Mouse (Mus musculus): ENCODE data around the gene Acoxl. TPM values are rescaled to one million over a fixed set of nuclear protein-coding genes. Genes with fewer than 3 reads are reported as not detected.

Gene Acoxl
- polyA plus RNA-seq, 1 experiment = not detected

GRCm38 (mm10) chr2:128058627-128059026 is 220.0 kb downstream of the Acoxl start:
- no peak overlapping the region for H3K4me3 ChIP-seq (replicated peaks; ENCODE audit: control insufficient read depth, low read depth, low read length)
- H3K4me1 ChIP-seq (ENCODE audit: control insufficient read depth, insufficient read depth, low read length) = peaks cover 11% of the 10 kb centered on the region
- H3K27ac ChIP-seq (ENCODE audit: control insufficient read depth, insufficient read depth, low read depth, low read length, poor library complexity) = no peak overlapping the region
- TF ChIP-seq POLR2A (IDR thresholded peaks at IDR 0.05; ENCODE audit: borderline replicate concordance, control insufficient read depth, low read depth, low read length) = no peak
- TF ChIP-seq CTCF (IDR thresholded peaks at IDR 0.05; ENCODE audit: control insufficient read depth, insufficient read depth, low read length) = no peak
- 17% methylated on average over 1 of the region's 1 CpGs for WGBS

DNA sequence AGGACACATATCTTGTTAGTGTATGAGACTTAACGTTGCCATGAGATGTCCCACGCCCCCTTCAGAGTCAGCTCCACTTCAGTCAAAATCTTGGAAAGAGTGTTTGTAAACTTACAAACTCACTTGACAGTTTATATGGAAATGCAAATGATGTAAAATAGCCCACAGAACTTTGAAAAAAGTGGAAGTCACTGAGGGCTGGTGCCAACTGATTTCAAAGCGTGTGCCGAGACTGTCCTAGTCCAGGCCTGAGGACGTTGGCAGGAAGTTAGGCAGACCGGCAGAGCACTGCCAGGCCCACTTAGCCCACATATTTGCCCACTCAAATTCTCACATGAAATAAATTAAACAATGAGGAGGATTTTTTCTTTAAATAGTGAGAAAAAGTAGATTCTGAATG is 221.5 kb downstream of the Acoxl start:
- TF ChIP-seq CTCF (IDR thresholded peaks at IDR 0.05; ENCODE audit: control insufficient read depth, insufficient read depth, low read length) = no peak
- TF ChIP-seq POLR2A (IDR thresholded peaks at IDR 0.05; ENCODE audit: borderline replicate concordance, control insufficient read depth, low read depth, low read length) = no peak
- H3K4me1 ChIP-seq (ENCODE audit: control insufficient read depth, insufficient read depth, low read length) = peaks cover 12% of the 10 kb centered on the region
- no peak overlapping the region for H3K4me3 ChIP-seq (replicated peaks; ENCODE audit: control insufficient read depth, low read depth, low read length)
- no peak overlapping the region for H3K27ac ChIP-seq (ENCODE audit: control insufficient read depth, insufficient read depth, low read depth, low read length, poor library complexity)
- WGBS = 18% methylated on average over 6 of the region's 6 CpGs

DNA sequence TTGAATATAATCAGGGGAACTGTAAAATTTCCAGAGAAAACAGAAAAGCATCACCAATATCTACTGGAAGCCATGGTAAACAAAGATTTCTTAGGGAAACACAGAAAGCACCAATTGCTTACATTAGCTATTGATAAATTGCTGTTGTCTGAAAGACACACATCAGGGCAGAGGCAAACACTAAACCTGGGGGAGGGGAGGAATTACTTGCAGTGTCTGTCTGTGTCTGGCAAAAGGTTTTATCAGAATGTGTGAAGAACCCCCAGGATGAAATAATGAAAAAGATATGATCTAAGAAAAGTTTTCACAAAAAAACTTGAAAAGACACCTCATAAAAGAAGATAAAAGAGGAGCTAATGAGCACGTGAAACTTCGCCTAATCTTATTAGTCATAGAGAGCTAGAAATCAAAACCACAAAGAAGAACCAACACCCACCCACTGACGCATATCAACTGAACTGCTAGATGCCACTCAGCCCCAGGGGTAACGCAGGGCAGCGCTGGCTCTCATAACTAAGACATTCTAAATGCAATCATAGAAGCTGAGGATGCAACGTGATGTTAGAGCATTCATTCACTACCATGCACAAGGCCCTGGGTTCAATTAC is 222.1 kb downstream of the Acoxl start:
- Histone ChIP-seq H3K4me3 (replicated peaks; ENCODE audit: control insufficient read depth, low read depth, low read length) (no peak overlapping the region), H3K4me1 (ENCODE audit: control insufficient read depth, insufficient read depth, low read length) (peaks cover 12% of the 10 kb centered on the region), H3K27ac (ENCODE audit: control insufficient read depth, insufficient read depth, low read depth, low read length, poor library complexity) (no peak overlapping the region)
- 10% methylated on average over 6 of the region's 6 CpGs for WGBS
- TF ChIP-seq CTCF (IDR thresholded peaks at IDR 0.05; ENCODE audit: control insufficient read depth, insufficient read depth, low read length) (no peak), POLR2A (IDR thresholded peaks at IDR 0.05; ENCODE audit: borderline replicate concordance, control insufficient read depth, low read depth, low read length) (no peak)

DNA sequence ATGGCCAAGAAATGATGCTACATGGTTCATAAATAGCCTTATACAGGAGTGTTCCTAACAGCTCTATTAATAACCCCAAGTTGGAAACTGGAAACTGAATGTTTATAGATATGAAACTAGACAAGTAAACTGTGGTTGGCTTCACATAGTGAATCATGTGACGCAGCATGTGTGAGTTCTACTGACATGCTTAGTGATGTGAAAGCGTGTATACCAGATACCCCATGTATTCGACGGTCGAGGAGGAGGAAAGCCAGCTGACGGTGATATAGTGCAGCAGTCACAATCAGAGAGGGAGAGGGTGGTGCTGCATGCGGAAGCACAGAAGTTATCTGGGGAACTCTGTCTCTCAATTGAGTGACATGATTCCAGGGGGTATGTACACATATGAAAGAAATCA is 222.8 kb downstream of the Acoxl start:
- TF ChIP-seq CTCF (IDR thresholded peaks at IDR 0.05; ENCODE audit: control insufficient read depth, insufficient read depth, low read length) (no peak), POLR2A (IDR thresholded peaks at IDR 0.05; ENCODE audit: borderline replicate concordance, control insufficient read depth, low read depth, low read length) (no peak)
- Histone ChIP-seq H3K4me1 (ENCODE audit: control insufficient read depth, insufficient read depth, low read length) (peaks cover 15% of the 10 kb centered on the region), H3K27ac (ENCODE audit: control insufficient read depth, insufficient read depth, low read depth, low read length, poor library complexity) (no peak overlapping the region), H3K4me3 (replicated peaks; ENCODE audit: control insufficient read depth, low read depth, low read length) (no peak overlapping the region)
- WGBS = 45% methylated on average over 7 of the region's 7 CpGs

GRCm38 (mm10) chr2:128062756-128063155 is 224.1 kb downstream of the Acoxl start:
- Histone ChIP-seq H3K4me1 (ENCODE audit: control insufficient read depth, insufficient read depth, low read length) (peaks cover 15% of the 10 kb centered on the region), H3K27ac (ENCODE audit: control insufficient read depth, insufficient read depth, low read depth, low read length, poor library complexity) (no peak overlapping the region; the same call in 1 of the 2 replicates), H3K4me3 (replicated peaks; ENCODE audit: control insufficient read depth, low read depth, low read length) (no peak overlapping the region)
- 17% methylated on average over 6 of the region's 6 CpGs for WGBS
- TF ChIP-seq CTCF (IDR thresholded peaks at IDR 0.05; ENCODE audit: control insufficient read depth, insufficient read depth, low read length) (no peak), POLR2A (IDR thresholded peaks at IDR 0.05; ENCODE audit: borderline replicate concordance, control insufficient read depth, low read depth, low read length) (no peak)

DNA sequence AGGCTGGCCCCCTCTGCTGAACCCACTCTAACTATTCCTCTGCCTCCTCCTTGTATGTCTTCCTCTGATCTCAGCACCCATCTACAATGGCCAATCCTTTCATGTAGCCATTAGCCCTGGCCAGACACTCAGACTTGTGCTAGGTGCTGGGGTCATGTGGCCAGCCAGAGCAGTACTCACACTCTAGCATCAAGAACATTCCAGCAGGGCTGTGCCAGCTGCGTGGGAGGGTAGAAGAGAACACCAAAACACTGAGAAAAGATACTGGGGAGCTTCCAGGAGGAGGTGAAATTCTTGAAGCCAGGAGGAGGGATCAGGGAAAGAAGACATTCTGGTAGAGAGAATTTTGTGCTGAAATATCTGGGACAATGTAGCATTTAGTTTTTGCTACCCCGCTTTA is 226.3 kb downstream of the Acoxl start:
- H3K4me1 ChIP-seq (ENCODE audit: control insufficient read depth, insufficient read depth, low read length) = peaks cover 13% of the 10 kb centered on the region
- no peak for TF ChIP-seq POLR2A (IDR thresholded peaks at IDR 0.05; ENCODE audit: borderline replicate concordance, control insufficient read depth, low read depth, low read length)
- no peak for TF ChIP-seq CTCF (IDR thresholded peaks at IDR 0.05; ENCODE audit: control insufficient read depth, insufficient read depth, low read length)
- 90% methylated on average over 2 of the region's 2 CpGs for WGBS
- no peak overlapping the region for H3K27ac ChIP-seq (ENCODE audit: control insufficient read depth, insufficient read depth, low read depth, low read length, poor library complexity)
- no peak overlapping the region for H3K4me3 ChIP-seq (replicated peaks; ENCODE audit: control insufficient read depth, low read depth, low read length)

GRCm38 (mm10) chr2:128065576-128065975 is 226.9 kb downstream of the Acoxl start:
- TF ChIP-seq POLR2A (IDR thresholded peaks at IDR 0.05; ENCODE audit: borderline replicate concordance, control insufficient read depth, low read depth, low read length) (no peak), CTCF (IDR thresholded peaks at IDR 0.05; ENCODE audit: control insufficient read depth, insufficient read depth, low read length) (no peak)
- 18% methylated on average over 2 of the region's 2 CpGs for WGBS
- no peak overlapping the region for H3K27ac ChIP-seq (ENCODE audit: control insufficient read depth, insufficient read depth, low read depth, low read length, poor library complexity)
- H3K4me3 ChIP-seq (replicated peaks; ENCODE audit: control insufficient read depth, low read depth, low read length) = no peak overlapping the region
- peaks cover 13% of the 10 kb centered on the region for H3K4me1 ChIP-seq (ENCODE audit: control insufficient read depth, insufficient read depth, low read length)

DNA sequence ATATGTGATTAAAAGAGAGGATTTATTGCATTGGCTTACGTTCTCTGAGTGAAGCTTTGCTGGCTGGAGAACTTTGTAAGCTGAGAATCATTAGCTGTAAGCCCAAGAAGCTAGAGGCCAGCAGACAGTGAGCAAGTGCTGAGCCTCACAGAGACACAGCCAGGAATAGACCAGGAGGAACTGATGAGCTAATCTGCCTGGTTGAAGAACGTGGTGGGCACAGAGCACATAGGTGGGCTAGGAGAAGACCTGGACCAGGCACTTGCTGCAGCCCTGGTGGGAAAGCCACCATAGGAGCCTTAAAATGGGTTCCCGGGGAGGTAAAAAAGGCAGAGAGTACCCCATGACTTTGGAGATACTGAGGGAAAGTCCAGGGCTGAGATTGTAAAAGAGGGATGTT is 228.5 kb downstream of the Acoxl start:
- 63% methylated on average over 3 of the region's 3 CpGs for WGBS
- Histone ChIP-seq H3K4me3 (replicated peaks; ENCODE audit: control insufficient read depth, low read depth, low read length) (no peak overlapping the region), H3K27ac (ENCODE audit: control insufficient read depth, insufficient read depth, low read depth, low read length, poor library complexity) (no peak overlapping the region), H3K4me1 (ENCODE audit: control insufficient read depth, insufficient read depth, low read length) (peaks cover 8% of the 10 kb centered on the region)
- TF ChIP-seq POLR2A (IDR thresholded peaks at IDR 0.05; ENCODE audit: borderline replicate concordance, control insufficient read depth, low read depth, low read length) = no peak

- no peak overlapping the region for H3K27ac ChIP-seq (ENCODE audit: control insufficient read depth, insufficient read depth, low read depth, low read length, poor library complexity)
- 81% methylated on average over 7 of the region's 7 CpGs for WGBS
- no peak for TF ChIP-seq POLR2A (IDR thresholded peaks at IDR 0.05; ENCODE audit: borderline replicate concordance, control insufficient read depth, low read depth, low read length)
- TF ChIP-seq CTCF (IDR thresholded peaks at IDR 0.05; ENCODE audit: control insufficient read depth, insufficient read depth, low read length) = no peak
- peaks cover 8% of the 10 kb centered on the region for H3K4me1 ChIP-seq (ENCODE audit: control insufficient read depth, insufficient read depth, low read length)
- H3K4me3 ChIP-seq (replicated peaks; ENCODE audit: control insufficient read depth, low read depth, low read length) = no peak overlapping the region
These were observed 228.9 kb downstream of the Acoxl start for GRCm38 (mm10) chr2:128067596-128067995.
